Mouse (Mus musculus): ENCODE results near the gene B3gnt9. TPM values are rescaled to one million over a fixed set of nuclear protein-coding genes. Genes with fewer than 3 reads are reported as not detected.

The B3gnt9 gene
- total and polyA plus RNA-seq, 3 experiments, result 0.57 to 4.1 (median 0.66) TPM

DNA sequence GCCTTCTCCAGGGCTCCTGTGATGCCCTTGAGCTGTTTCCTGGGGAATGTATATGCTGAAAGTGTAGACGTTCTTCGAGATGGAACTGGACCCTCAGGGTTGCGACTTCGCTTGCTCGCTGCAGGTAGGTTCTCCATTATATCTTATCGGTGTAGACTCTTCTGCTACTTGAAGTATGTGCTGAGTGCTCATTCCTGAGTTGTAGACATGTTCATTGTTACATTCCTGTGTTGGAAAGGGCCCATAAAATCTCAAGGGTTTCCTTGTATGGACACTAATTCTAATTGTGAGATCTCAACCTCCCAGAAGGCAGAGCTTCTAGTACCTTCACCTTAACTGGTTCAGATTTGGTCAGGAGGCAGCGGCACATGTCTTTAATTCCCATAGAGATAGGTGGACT, 13.9 kb downstream of the B3gnt9 start:
- no peak overlapping the region for H3K9ac ChIP-seq (ENCODE audit: insufficient read depth, low read depth)
- no peaks in the 10 kb centered on the region for H3K27me3 ChIP-seq (replicated peaks)
- no peak overlapping the region for H3K4me2 ChIP-seq (ENCODE audit: insufficient read depth, low read depth, poor library complexity, severe bottlenecking)
- no peaks in the 10 kb centered on the region for H3K79me2 ChIP-seq (replicated peaks; ENCODE audit: control insufficient read depth, extremely low read depth, insufficient read depth, poor library complexity, severe bottlenecking)
- H3K27ac ChIP-seq (ENCODE audit: insufficient read depth, low read depth), result no peak overlapping the region
- dilution Hi-C loops (cut with MboI; ENCODE audit: extremely low pct_ligation_motif_present, extremely low pct_unique_long_range_greater_than_20kb, low sequenced_read_pairs), result no loop called here
- H3K4me1 ChIP-seq (ENCODE audit: control insufficient read depth in 1 of 2, insufficient read depth in 2 of 2), result no peaks in the 10 kb centered on the region
- no peaks in the 10 kb centered on the region for H3K9me3 ChIP-seq (replicated peaks; ENCODE audit: low read length)
- H3K36me3 ChIP-seq (replicated peaks in 1 of 2; ENCODE audit: control insufficient read depth in 1 of 2, insufficient read depth in 1 of 2, low read length in 1 of 2), result peaks cover 35 to 81% of the 10 kb centered on the region in 2 experiments
- no peak overlapping the region for H3K4me3 ChIP-seq (replicated peaks in 1 of 3; ENCODE audit: low read depth in 2 of 3, low read length in 2 of 3, poor library complexity in 1 of 3)
- no peak for DNase-seq (ENCODE audit: extremely low read depth)
- TF ChIP-seq IRF4 (IDR thresholded peaks at IDR 0.05; ENCODE audit: low read depth, low read length), result no peak
- TF ChIP-seq MAFK (IDR thresholded peaks at IDR 0.05; ENCODE audit: insufficient replicate concordance, low read length), result no peak
- TF ChIP-seq JUND (conservative IDR thresholded peaks at IDR 0.05; ENCODE audit: low read depth, low read length), result no peak
- TF ChIP-seq USF2 (conservative IDR thresholded peaks at IDR 0.05; ENCODE audit: low read depth, low read length), result no peak
- no peak for TF ChIP-seq NELFE (IDR thresholded peaks at IDR 0.05; ENCODE audit: low read depth, low read length)
- no peak for TF ChIP-seq USF1 (IDR thresholded peaks at IDR 0.05; ENCODE audit: low read depth, low read length)
- TF ChIP-seq UBTF (IDR thresholded peaks at IDR 0.05; ENCODE audit: low read depth, low read length), result no peak
- TF ChIP-seq CHD1 (IDR thresholded peaks at IDR 0.05; ENCODE audit: low read depth, low read length), result no peak
- TF ChIP-seq CHD2 (IDR thresholded peaks at IDR 0.05; ENCODE audit: low read length), result no peak
- TF ChIP-seq CTCF (conservative IDR thresholded peaks at IDR 0.05 in 1 of 2, IDR thresholded peaks at IDR 0.05 in 1 of 2; ENCODE audit: low read depth in 2 of 2, low read length in 2 of 2), result no peak
- TF ChIP-seq ZNF384 (IDR thresholded peaks at IDR 0.05; ENCODE audit: low read depth, low read length), result no peak
- TF ChIP-seq SMC3 (IDR thresholded peaks at IDR 0.05; ENCODE audit: low read depth, low read length), result no peak
- no peak for TF ChIP-seq MEF2A (IDR thresholded peaks at IDR 0.05; ENCODE audit: borderline replicate concordance, low read depth, low read length)
- no peak for TF ChIP-seq ETS1 (conservative IDR thresholded peaks at IDR 0.05; ENCODE audit: low read depth, low read length)
- TF ChIP-seq ELF1 (IDR thresholded peaks at IDR 0.05; ENCODE audit: low read depth, low read length), result no peak
- in situ Hi-C loops (cut with MboI; ENCODE audit: low pct_ligation_motif_present, low pct_unique_long_range_greater_than_20kb, low sequenced_read_pairs), result no loop called here

- H3K36me3 ChIP-seq (replicated peaks in 1 of 2; ENCODE audit: control insufficient read depth in 1 of 2, insufficient read depth in 1 of 2, low read length in 1 of 2), result peaks cover 47 to 81% of the 10 kb centered on the region in 2 experiments
- no peaks in the 10 kb centered on the region for H3K27me3 ChIP-seq (replicated peaks)
- dilution Hi-C loops (cut with MboI; ENCODE audit: extremely low pct_ligation_motif_present, extremely low pct_unique_long_range_greater_than_20kb, low sequenced_read_pairs), result no loop called here
- no peaks in the 10 kb centered on the region for H3K9me3 ChIP-seq (replicated peaks; ENCODE audit: low read length)
- no peak overlapping the region for H3K4me3 ChIP-seq (replicated peaks in 1 of 3; ENCODE audit: low read depth in 2 of 3, low read length in 2 of 3, poor library complexity in 1 of 3)
- no peak for DNase-seq (ENCODE audit: extremely low read depth)
- H3K9ac ChIP-seq (ENCODE audit: insufficient read depth, low read depth), result no peak overlapping the region
- no peaks in the 10 kb centered on the region for H3K79me2 ChIP-seq (replicated peaks; ENCODE audit: control insufficient read depth, extremely low read depth, insufficient read depth, poor library complexity, severe bottlenecking)
- H3K4me2 ChIP-seq (ENCODE audit: insufficient read depth, low read depth, poor library complexity, severe bottlenecking), result no peak overlapping the region
- TF ChIP-seq MAX (IDR thresholded peaks at IDR 0.05; ENCODE audit: low read length), result no peak
- no peak for TF ChIP-seq ELF1 (IDR thresholded peaks at IDR 0.05; ENCODE audit: low read depth, low read length)
- TF ChIP-seq GABPA (IDR thresholded peaks at IDR 0.05; ENCODE audit: insufficient replicate concordance, low read depth, low read length), result no peak
- TF ChIP-seq SMC3 (IDR thresholded peaks at IDR 0.05; ENCODE audit: low read depth, low read length), result no peak
- no peak for TF ChIP-seq ZMIZ1 (IDR thresholded peaks at IDR 0.05; ENCODE audit: low read depth, low read length)
- no peak for TF ChIP-seq TCF12 (IDR thresholded peaks at IDR 0.05; ENCODE audit: low read depth, low read length)
- TF ChIP-seq JUND (conservative IDR thresholded peaks at IDR 0.05; ENCODE audit: low read depth, low read length), result no peak
- no peak for TF ChIP-seq USF2 (conservative IDR thresholded peaks at IDR 0.05; ENCODE audit: low read depth, low read length)
- TF ChIP-seq ZC3H11A (IDR thresholded peaks at IDR 0.05; ENCODE audit: low read depth, low read length), result no peak
- no peak for TF ChIP-seq NRF1 (IDR thresholded peaks at IDR 0.05; ENCODE audit: low read depth, low read length)
- TF ChIP-seq NELFE (IDR thresholded peaks at IDR 0.05; ENCODE audit: low read depth, low read length), result no peak
- TF ChIP-seq CHD1 (IDR thresholded peaks at IDR 0.05; ENCODE audit: low read depth, low read length), result no peak
- TF ChIP-seq MYC (IDR thresholded peaks at IDR 0.05; ENCODE audit: low read depth, low read length), result no peak
- no peak for TF ChIP-seq UBTF (IDR thresholded peaks at IDR 0.05; ENCODE audit: low read depth, low read length)
- no peak for TF ChIP-seq CHD2 (IDR thresholded peaks at IDR 0.05; ENCODE audit: low read length)
- H3K27ac ChIP-seq (ENCODE audit: insufficient read depth, low read depth), result no peak overlapping the region
- H3K4me1 ChIP-seq (ENCODE audit: control insufficient read depth in 1 of 2, insufficient read depth in 2 of 2), result peaks cover 0 to 3% of the 10 kb centered on the region in 2 experiments; a peak in 1 of 4 replicates
- in situ Hi-C loops (cut with MboI; ENCODE audit: low pct_ligation_motif_present, low pct_unique_long_range_greater_than_20kb, low sequenced_read_pairs), result no loop called here
These were observed 17.4 kb downstream of the B3gnt9 start for GRCm38 (mm10) chr8:105237442-105238142.
